Mouse (Mus musculus) midbrain, embryonic 14.5 days (tissue): ENCODE data around the gene Hist1h4h. TPM values are rescaled to one million over a fixed set of nuclear protein-coding genes. Genes with fewer than 3 reads are reported as not detected.
"Not testable (repeated sequence)": the region's sequence is repeated elsewhere in the genome, so short reads cannot be mapped to it uniquely, and the experiment has no call there.

Experiments
- ATAC-seq: fragments of 200-750 bp; cut with Nextera tagmentation; 2 replicates; pipeline ENCODE4 v1.8.0; 2017; ENCODE audit warnings: moderate number of reproducible peaks, moderate library complexity; ENCODE audit not compliant: low FRiP score, low TSS enrichment
- DNase-seq: peaks from one replicate; pipeline ENCODE4 v3.0.0-alpha.2; 2015
- H3K27ac ChIP-seq: fragments of 300-500 bp; sonication (generic); replicated peaks from 2 replicates; pipeline ENCODE4 v1.5.1; 2014; ENCODE audit warnings: mild to moderate bottlenecking, low read depth, low read length, moderate library complexity
- H3K27me3 ChIP-seq: fragments of 300-500 bp; sonication (generic); 2 replicates; pipeline ENCODE4 v1.6.1; 2014; ENCODE audit warnings: low read length, control low read depth, mixed read lengths; ENCODE audit not compliant: control insufficient read depth, insufficient read depth
- H3K36me3 ChIP-seq: fragments of 300-500 bp; sonication (generic); 2 replicates; pipeline ENCODE4 v1.6.1; 2014; ENCODE audit warnings: low read length, control low read depth; ENCODE audit not compliant: control insufficient read depth, insufficient read depth
- H3K4me1 ChIP-seq: fragments of 300-500 bp; sonication (generic); 2 replicates; pipeline ENCODE4 v1.6.1; 2014; ENCODE audit warnings: mild to moderate bottlenecking, antibody characterized with exemption, low read length, control low read depth; ENCODE audit not compliant: control insufficient read depth, insufficient read depth
- H3K4me2 ChIP-seq: fragments of 300-500 bp; sonication (generic); 2 replicates; pipeline ENCODE4 v1.6.1; 2014; ENCODE audit warnings: mild to moderate bottlenecking, low read length, moderate library complexity
- H3K4me3 ChIP-seq: fragments of 300-500 bp; sonication (generic); replicated peaks from 2 replicates; pipeline ENCODE4 v1.5.1; 2014; ENCODE audit warnings: low read depth, low read length
- H3K9ac ChIP-seq: fragments of 300-500 bp; sonication (generic); replicated peaks from 2 replicates; pipeline ENCODE4 v1.6.1; 2014; ENCODE audit warnings: mild to moderate bottlenecking, low read length, moderate library complexity
- H3K9me3 ChIP-seq: fragments of 300-500 bp; sonication (generic); 2 replicates; pipeline ENCODE4 v1.6.1; 2016; ENCODE audit warnings: low read length, control low read depth, mixed read lengths; ENCODE audit not compliant: control insufficient read depth
- WGBS: fragments of 180-500 bp; shearing (Covaris S2); extraction: QIAGEN DNeasy Blood & Tissue Kit; methylation state at CpG from one replicate; pipeline ENCODE4 v1.1.7; 2014; 5-methylcytosine and 5-hydroxymethylcytosine counted together
- polyA plus RNA-seq: library from polyadenylated mRNA; unstranded; fragments of >200 nt; fragmentation: Nextera tagmentation; extraction: Ambion mirVana; gene quantifications from 2 replicates; pipeline ENCODE4 v1.2.1, GENCODE M21; 2014

The Hist1h4h gene
- polyA plus RNA-seq, 1 experiment from 2014 or later, result 4.1 TPM

DNA sequence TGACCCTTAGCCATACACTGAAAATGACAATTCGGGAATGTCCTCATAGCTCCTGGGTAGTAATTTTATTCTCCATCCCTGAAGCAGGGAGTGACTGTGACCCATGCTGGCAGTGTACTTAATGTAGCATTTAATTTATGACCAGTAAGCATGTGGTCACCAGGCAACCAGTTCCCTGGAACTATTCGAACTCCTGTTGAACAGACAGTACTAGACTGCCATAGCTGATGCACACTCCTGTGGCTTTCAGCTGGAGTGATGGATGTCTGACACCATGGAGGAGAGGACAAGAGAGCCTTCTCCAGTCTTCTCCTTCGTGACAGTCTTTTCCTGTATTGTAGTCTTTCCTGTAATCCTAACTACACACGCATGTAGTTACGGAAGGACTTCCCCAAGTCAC, 1.8 kb upstream of the Hist1h4h start:
- no peak overlapping the region for H3K27ac ChIP-seq
- no peak overlapping the region for H3K4me3 ChIP-seq
- H3K27me3 ChIP-seq, result no peaks in the 10 kb centered on the region
- ATAC-seq (no peak), DNase-seq (no peak)
- WGBS, result 78% methylated on average over 5 of the region's 5 CpGs
- H3K9ac ChIP-seq, result no peak overlapping the region
- no peak overlapping the region; the same call in 1 of the 2 replicates for H3K4me2 ChIP-seq
- no peaks in the 10 kb centered on the region for H3K9me3 ChIP-seq
- H3K36me3 ChIP-seq, result no peaks in the 10 kb centered on the region
- H3K4me1 ChIP-seq, result peaks cover 29% of the 10 kb centered on the region

DNA sequence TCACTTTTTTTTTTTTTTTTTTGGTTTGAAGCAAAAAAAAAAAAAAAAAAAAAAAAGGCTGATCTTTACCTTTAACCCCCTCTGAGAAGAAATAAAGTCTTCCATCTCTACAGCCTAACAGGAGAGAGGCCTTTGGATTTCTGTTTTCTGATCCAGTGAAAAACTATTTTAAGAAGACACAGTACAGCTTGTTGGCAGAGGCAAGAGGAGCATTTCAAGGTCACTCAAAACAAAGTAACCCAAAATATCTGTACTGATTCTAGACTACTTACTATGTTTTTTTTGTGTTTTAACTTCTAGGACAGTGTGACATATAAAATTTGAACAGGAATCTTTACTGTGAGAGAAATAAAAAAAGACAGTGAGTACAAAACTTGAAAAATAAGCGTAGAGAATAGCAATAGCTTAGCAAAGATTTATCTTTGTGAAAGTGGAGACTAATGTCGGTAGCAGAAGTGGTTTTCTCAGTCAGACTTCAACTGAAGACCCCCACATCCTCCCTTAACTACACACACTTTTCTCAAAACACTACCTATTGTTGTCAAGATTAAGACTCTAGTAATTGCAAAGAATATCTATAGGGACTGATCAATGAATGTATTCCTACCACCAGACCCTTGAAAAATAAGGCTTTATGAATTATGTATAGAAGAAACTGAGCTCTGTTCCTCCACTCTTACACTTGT, 1.2 kb upstream of the Hist1h4h start:
- WGBS, result 28% methylated on average over 2 of the region's 2 CpGs

DNA sequence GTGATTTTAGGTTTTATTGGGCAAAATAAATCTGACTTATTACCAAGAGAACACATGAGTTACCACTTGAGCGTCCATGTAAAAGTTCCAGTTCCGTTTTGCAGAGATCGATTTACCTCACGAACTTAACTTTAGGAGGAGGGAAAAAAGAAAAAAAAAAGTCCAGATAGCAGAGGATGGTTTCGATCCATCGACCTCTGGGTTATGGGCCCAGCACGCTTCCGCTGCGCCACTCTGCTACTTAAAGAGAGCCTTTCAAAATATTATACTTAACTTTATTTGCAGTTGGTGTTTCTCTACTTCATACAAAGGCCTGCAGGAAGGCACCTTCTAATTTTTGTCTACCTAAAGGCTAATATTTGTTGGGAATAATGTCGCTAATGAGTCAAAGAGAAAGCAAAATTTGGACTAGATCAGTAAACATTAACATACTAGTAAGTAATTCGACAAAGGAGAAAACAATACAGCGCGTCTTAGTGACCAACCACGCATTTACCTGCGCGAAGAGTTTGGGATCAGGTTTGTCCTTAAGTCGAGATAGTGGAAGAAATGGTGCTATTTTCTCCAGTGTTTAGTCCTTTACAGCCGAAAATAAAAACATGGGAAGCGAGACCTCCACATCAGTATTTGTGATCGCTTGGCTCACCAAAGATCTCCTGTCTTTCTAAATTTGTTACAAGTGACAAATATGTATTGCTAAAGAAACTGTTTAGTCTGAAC, 509 bp upstream of the Hist1h4h start:
- peak; percentile 81 for DNase-seq
- ATAC-seq, result peak; percentile 5; the same call in 1 of the 2 replicates
- Histone ChIP-seq H3K4me1 (peaks cover 37% of the 10 kb centered on the region), H3K27me3 (no peaks in the 10 kb centered on the region), H3K9me3 (no peaks in the 10 kb centered on the region), H3K4me3 (peak overlapping the region; percentile 63), H3K4me2 (peak overlapping the region; percentile 79), H3K9ac (peak overlapping the region; percentile 68), H3K36me3 (no peaks in the 10 kb centered on the region), H3K27ac (peak overlapping the region; percentile 93)
- under 1% methylated on average over 20 of the region's 20 CpGs for WGBS

More for the DNA sequence above, 1.2 kb upstream of the Hist1h4h start:
- H3K4me1 ChIP-seq, result peaks cover 35% of the 10 kb centered on the region
- H3K9ac ChIP-seq, result peak overlapping the region; percentile 68; the same call in 1 of the 2 replicates
- no peaks in the 10 kb centered on the region for H3K27me3 ChIP-seq
- H3K9me3 ChIP-seq, result no peaks in the 10 kb centered on the region
- peak overlapping the region; percentile 79 for H3K4me2 ChIP-seq
- peak overlapping the region; percentile 63 for H3K4me3 ChIP-seq
- H3K27ac ChIP-seq, result peak overlapping the region; percentile 93
- ATAC-seq (no peak), DNase-seq (no peak)
- H3K36me3 ChIP-seq, result no peaks in the 10 kb centered on the region

DNA sequence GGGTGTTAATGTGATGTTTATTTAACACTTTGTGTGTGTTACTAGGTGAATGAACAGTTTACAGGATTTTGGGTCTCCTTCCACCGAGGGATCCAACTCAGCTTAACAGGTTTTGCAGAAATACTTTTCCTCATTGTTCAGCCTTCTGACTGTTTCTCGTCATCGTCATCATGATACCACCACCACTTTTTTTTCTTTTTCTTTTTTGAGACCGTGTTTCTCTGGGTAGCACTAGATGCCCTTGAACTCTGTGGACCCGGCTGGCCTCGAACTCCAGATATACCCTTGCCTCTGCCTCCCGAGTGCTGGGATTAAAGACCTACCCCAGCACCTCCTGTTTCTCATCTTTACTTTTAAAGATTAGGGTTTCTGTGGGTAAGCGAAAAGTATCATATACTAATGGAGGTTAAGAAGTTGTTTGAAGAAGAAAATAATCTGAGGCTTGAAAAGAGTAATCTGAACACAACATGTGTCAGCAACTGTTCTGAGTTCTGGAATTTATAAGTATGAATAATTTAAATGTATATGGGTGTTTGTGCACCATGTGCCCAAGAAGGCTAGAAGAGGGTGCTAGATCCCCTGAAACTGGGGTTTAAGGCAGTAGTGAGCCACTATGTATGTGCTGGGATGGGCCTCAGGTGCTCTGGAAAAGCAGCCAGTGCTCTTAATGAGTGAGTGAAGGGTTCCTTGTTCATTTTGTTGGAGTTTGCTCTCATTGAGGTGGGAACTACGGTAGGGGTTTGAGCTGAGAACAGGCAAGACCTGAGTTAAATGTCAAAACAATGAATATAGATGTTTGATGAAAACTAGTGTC, 1.6 kb downstream of the Hist1h4h start:
- no peaks in the 10 kb centered on the region for H3K36me3 ChIP-seq
- peak overlapping the region; percentile 63 for H3K4me3 ChIP-seq
- H3K4me1 ChIP-seq, result peaks cover 38% of the 10 kb centered on the region
- no peaks in the 10 kb centered on the region for H3K27me3 ChIP-seq
- H3K9me3 ChIP-seq, result no peaks in the 10 kb centered on the region
- WGBS, result 23% methylated on average over 9 of the region's 9 CpGs
- peak overlapping the region; percentile 68; the same call in 1 of the 2 replicates for H3K9ac ChIP-seq
- H3K4me2 ChIP-seq, result peak overlapping the region; percentile 79
- H3K27ac ChIP-seq, result peak overlapping the region; percentile 93
- no peak for ATAC-seq
- no peak for DNase-seq

DNA sequence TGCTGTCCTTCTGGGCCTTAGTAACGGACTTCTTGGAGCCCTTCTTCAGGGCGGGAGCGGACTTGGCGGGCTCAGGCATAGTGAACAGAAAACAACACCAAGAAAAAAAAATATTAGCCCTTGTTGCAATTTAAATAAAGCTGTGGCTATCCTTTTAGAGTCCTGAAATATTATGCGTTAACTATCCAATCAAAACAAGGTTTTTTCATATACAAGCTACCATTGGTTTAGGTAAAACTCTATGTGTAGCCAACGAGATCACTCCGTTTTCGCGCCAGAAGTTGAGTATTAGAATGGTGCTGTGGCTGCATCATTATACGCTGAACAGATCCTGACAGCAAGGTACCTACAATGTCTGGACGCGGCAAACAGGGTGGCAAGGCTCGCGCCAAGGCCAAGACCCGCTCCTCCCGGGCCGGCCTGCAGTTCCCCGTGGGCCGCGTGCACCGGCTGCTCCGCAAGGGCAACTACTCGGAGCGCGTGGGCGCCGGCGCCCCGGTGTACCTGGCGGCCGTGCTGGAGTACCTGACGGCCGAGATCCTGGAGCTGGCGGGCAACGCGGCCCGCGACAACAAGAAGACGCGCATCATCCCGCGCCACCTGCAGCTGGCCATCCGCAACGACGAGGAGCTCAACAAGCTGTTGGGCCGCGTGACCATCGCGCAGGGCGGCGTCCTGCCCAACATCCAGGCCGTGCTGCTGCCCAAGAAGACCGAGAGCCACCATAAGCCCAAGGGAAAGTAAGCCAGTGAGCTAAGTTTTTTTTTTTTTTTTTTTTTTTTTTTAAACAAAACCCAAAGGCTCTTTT, 2.9 kb downstream of the Hist1h4h start, which contains the start of gene Hist1h2af:
Hist1h2af (plus strand) TSS at position 347 of the 808 bp plus-strand sequence.
- peak; percentile 93 for DNase-seq
- peak within 1 kb of the TSS; percentile 79 for H3K4me2 ChIP-seq
- not testable (repeated sequence) for H3K36me3 ChIP-seq, H3K27me3 ChIP-seq, H3K9me3 ChIP-seq
- H3K27ac ChIP-seq, result peak within 1 kb of the TSS; percentile 78
- peak within 1 kb of the TSS; percentile 63 for H3K4me3 ChIP-seq
- peak; percentile 28; the same call in 1 of the 2 replicates for ATAC-seq
- peaks cover 38% of the 10 kb centered on the region for H3K4me1 ChIP-seq
- H3K9ac ChIP-seq, result peak within 1 kb of the TSS; percentile 37; the same call in 1 of the 2 replicates
- WGBS, result under 1% methylated on average over 26 of the region's 53 CpGs

DNA sequence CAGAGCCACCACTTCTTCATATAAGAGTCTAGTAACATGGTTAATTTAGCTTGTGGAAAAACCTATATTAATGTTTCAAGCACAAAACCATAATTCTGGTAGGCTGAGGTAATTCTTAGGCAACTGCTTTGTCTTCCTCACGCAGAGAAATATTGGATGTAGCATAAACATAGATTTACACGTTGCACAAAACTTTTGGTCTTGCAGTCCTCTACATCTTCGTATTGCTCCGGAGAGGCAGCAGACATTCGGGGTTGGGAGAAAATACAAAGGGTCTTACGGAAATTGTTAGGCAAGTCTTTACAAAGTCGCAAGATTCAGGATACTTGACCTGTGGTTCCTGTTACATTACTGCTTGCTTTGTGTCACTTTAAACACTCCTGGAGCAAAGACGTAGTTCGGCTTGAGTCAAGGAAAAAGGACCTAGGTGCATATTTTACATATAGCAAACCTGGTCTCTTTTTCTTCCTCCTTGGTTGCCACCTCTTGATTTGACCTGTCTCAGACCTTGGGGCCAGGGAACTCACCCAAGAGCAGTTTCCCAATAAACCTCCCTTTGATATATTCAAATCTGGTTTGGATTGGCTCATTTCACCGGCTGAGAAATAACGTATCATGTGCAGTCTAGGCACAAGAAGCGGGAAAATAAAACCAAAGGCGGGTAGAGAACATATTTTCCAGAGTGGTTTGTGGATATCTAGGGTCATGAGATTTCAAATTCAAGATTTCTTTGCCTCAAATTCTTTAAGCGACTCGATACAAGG, 3.7 kb downstream of the Hist1h4h start:
- H3K9me3 ChIP-seq, result no peaks in the 10 kb centered on the region
- ATAC-seq (no peak), DNase-seq (no peak)
- H3K4me1 ChIP-seq, result peaks cover 37% of the 10 kb centered on the region
- H3K27ac ChIP-seq, result peak overlapping the region; percentile 6; the same call in 1 of the 2 replicates
- no peaks in the 10 kb centered on the region for H3K36me3 ChIP-seq
- H3K9ac ChIP-seq, result peak overlapping the region; percentile 24; the same call in 1 of the 2 replicates
- H3K4me2 ChIP-seq, result peak overlapping the region; percentile 79
- peak overlapping the region; percentile 45 for H3K4me3 ChIP-seq
- H3K27me3 ChIP-seq, result no peaks in the 10 kb centered on the region
- under 1% methylated on average over 15 of the region's 15 CpGs for WGBS

DNA sequence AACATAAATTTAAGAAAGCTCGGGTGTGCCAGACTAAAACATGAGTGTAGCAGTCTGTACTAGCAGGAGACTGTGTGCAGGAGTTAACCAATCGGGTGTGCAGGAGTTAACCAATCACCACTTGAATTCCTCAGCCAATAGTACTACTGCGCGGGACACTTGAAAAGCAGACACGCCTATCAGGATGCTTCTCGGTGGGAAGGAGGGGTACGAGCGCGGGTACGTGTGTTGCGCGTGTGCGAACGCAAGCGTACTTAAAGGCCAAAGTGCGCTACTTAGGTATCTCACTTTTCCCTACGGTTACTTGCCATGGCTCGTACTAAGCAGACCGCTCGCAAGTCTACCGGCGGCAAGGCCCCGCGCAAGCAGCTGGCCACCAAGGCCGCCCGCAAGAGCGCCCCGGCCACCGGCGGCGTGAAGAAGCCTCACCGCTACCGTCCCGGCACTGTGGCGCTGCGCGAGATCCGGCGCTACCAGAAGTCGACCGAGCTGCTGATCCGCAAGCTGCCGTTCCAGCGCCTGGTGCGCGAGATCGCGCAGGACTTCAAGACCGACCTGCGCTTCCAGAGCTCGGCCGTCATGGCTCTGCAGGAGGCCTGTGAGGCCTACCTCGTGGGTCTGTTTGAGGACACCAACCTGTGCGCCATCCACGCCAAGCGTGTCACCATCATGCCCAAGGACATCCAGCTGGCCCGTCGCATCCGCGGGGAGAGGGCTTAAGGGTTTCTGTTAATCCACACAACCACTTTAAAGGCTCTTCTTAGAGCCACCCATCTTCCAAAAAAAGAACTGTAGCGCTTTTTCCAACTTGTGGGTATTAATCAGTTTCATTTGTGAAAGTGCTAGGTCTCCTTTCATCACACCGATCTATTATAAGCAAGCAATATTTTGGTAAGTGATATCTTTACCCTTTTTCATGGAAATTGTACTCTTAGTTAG, 4.6 kb downstream of the Hist1h4h start, which contains the start of gene Hist1h3g:
Hist1h3g (plus strand) TSS at position 286 of the 939 bp plus-strand sequence.
- not testable (repeated sequence) for H3K36me3 ChIP-seq, H3K9me3 ChIP-seq, H3K27me3 ChIP-seq
- Histone ChIP-seq H3K4me2 (peak within 1 kb of the TSS; percentile 79), H3K27ac (peak within 1 kb of the TSS; percentile 6; the same call in 1 of the 2 replicates), H3K9ac (peak within 1 kb of the TSS; percentile 24; the same call in 1 of the 2 replicates), H3K4me3 (peak within 1 kb of the TSS; percentile 45), H3K4me1 (peaks cover 33% of the 10 kb centered on the region)
- ATAC-seq (peak; percentile 90), DNase-seq (peak; percentile 95)
- WGBS, result under 1% methylated on average over 48 of the region's 62 CpGs
